Mouse (Mus musculus): ENCODE measurements at regions not wholly inside any gene's neighbourhood (a gene's known extent, or its start where the extent isn't known, plus 50 kb on each side); places are given as distances from the start of the nearest gene placed in this dataset.

DNA sequence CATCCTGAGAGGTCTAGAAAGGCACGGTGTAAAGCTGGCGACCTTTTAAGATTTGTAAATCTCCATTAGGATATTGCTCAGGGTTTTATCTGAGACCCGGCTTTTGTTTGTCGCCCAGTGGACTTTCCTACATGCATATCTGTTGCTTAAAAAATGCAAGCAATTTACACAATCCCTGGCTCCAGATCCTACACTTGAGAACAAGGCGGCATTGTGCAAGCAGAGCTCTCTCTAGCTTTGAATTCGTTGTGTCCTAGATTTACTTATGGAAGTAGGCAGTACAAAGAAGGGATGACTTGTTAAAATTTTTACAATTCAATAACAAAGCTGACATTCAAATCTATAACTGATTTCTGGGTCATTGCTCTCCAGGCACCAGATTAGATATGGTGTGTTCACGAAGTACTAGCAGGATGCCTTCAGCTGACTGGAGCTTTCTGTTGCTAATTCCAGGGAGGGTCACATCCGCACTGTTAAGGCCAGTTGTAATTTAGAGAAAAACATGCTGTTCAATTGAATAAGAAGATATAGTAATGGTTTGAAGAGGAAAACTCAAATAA lies 62.2 kb upstream of the Teddm2 start:
- no peak for DNase-seq (ENCODE audit: low spot score in 2 of 2)

DNA sequence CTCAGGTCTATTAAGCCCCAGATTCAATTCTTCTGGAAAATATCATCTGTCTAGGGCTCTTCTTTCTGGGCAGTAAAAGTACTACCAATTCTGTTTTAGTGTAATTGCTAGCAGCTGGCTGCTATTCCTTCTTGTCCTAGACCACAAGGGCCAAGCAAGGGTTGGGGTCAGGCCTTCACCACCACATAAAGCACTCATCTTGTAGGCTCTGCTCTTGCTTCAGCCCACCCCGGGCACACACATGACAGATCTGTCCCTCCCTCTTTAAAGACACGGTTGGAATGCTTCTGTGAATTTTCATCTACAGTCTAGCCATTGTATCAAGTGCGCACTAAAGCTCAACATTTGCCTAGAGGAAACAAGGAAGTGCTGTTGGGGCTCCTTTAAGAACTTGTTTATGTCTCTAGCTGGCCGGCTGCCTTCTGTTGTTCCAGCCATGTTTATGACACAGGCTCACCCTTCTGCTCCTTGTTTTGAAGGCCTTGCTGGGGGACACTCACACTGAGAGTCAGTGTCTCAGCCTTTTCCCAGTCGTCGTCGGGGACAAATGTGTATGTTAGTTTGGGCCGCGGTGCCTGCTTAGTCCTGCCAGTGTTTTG lies 63.8 kb upstream of the Teddm2 start:
- DNase-seq (ENCODE audit: low spot score in 2 of 2), result no peak

DNA sequence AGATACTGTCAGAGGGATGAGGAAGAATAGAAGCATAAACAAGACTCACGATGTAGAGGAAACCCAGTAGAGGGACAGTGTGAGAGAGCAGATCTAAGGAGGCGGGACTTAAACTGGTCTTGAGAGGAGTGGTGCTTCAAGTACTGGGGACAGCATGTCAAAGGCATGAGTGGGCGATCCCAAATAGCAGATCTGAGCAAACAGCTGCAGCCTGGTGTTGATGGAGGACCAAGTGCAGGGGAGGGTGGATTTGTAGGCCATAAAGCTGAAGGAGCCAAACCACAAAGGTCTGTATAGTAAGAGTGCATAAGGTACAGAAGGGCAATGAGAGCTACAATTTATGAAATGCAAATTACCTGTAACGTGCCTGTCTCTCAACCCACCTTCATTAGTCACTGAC lies 69.4 kb upstream of the Teddm2 start:
- no peak for DNase-seq (ENCODE audit: low spot score in 2 of 2)

DNA sequence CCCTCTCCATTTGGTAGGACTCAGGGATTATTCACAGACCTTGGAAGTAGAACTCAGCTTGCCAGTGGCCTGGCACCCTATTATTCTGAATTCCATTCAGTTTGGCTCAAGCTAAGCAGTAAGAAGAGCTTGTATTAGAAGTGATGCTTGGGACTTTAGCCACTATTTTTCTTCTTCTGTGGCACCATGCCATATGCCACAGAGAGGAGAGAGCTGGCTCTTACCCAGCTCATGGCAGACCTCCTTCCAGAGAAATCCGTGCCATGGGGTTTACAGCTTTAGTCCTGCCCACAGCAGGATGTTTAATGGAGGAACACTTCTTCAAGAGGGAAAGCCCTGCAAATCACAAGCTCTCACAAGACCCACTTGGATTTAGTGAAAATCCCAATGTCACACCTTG lies 74.3 kb upstream of the Teddm2 start:
- DNase-seq (ENCODE audit: low spot score in 2 of 2), result no peak

DNA sequence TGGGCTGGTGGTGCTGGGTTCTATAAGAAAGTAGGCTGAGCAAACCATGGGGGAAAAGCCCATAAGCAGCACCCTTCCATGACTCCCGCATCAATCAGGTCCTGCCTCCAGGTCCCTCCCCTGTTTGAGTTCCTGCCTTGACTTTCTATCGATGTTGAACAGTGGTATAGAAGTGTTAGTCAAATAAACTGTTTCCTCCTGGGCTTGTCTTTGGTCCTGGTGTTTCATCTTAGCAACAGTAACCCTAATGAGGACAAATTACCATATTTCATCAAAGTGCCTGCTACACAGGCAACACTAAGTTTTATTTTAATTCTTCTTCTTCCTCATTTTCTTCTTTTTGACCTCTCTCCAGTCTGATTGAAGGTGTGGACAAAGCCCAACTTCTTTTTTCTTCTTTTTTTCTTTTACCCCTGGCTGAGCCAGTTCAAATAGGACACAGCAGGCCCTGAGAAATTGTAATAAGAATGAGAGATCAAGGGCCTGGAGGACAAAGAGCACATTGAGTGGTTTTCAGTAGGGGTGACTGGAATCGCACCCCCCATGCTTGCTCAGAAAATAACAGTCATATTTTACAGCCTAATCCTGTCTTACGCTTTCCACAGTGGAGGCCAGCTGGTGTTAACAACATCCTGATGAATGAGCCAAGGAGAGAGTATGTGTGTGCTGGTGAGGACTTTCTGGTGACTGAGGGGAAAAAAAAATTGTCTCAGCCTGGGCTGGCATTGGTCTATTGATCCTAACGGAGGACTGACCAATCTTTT lies 78.1 kb upstream of the Teddm2 start:
- no peak for DNase-seq (ENCODE audit: low spot score in 2 of 2)

DNA sequence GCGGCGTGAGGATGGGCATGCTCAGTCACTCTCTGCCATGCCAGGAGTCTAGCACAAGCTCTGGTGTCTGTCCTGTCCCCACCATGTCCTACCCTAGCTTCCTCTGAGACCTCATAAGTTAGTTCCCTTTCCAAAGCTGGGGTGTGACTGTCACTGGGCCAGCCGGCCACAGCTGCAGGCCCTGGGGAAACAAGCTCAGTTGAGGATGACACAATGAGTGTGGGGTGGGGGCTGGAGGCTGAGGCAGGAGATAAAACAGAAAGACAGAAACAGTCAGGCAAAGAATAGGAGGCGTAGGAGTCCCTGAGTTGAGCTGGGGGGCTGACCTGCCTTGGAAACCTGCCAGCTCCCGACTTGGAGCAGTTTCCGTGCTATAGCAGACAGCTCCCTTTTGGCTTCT lies 80.9 kb upstream of the Teddm2 start:
- DNase-seq (ENCODE audit: low spot score in 2 of 2), result peak; percentile 18 to 20

DNA sequence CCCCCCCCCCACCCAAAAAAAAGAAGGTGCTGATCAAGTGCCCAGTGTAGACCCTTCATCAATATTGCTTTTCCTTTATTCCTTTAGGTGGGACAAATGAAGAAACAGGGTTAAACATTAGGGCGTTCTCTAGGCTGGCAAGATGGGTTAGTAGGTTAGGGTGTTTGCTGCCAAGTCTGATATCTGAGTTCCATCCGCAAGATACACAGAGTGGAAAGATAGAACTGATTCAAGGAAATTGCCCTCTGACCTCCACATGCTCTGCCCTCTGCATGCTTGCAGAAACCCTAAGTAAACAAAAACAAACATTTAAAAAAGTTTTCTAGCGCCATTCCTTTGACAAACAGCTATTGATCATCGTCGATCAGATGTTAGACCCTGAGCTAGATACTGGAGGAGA lies 85.6 kb upstream of the Teddm2 start:
- no peak for DNase-seq (ENCODE audit: low spot score in 2 of 2)

DNA sequence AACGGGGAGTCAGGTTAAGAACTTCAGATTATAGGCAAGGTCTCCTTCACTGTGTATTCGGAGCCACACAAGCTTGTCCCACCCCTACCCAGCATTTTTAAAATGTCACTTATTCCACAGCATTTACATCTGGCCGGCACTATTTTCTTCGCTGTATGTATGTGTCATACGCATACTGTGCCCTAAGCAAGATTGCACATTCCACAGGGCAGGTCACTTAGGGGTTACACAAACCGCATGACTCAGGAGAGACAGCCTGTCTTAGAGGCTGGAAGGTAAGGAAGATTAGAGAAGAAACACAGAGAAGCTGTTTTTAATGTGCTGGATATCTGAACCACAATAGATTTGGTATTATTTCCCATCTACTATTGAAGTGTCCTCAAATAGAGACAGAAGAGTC lies 86.6 kb upstream of the Teddm2 start:
- no peak for DNase-seq (ENCODE audit: low spot score in 2 of 2)

DNA sequence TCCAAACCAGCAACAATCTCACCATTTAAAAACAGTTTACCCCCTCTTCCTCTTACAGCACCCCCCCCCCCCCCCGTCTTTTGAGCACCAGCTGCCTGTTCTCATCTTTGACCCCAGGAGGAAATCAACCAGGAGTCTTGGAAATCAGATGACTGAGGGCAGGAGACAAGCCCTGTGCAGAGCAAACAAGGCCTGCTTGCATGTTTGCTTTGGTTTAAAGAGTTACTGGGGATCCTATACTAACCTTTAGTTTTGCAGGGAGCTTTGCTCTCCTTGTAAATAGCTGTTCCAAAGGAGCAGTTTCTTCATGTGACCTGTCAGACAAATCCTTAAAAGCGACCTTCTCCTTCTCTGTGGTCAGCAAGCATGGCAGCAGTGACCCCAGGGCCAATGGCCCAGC lies 88.3 kb upstream of the Teddm2 start:
- DNase-seq (ENCODE audit: low spot score in 2 of 2), result no peak

DNA sequence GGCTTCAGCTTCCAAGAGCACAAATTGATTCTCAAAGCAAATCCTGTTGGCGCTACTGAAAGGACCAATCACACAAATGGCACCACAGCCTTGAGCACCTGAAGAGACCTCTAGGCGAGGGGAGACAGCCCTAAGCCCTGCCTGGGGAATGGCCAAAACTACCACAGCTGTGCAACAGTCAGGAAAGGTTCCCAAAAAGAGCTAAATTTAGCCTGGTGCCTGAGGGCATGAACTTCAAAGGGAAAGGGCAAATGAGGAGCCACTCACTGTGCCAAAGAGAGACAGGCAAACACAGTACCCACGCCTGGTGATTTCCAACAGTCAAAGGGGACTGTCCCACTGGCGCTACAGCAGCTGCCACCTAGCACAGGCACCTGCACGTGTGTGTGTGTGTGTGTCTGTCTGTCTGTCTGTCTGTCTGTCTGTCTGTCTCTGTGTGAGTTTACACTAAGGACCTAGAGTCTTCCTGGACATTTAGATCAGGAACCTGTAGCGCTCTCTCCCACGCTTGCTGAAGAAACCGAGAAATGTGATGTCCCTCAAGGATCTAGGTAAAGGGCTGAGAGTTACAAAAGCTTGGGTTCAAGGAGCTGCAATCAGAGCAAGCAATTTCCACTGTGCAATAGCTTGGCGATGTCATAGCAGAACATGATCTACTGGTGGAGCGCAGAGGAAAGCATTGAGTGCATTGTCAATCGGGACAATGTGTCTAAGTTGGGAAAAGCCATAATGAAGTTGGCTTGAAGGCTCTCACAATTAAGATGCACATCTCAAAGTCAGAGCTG lies 90.8 kb upstream of the Teddm2 start:
- no peak for DNase-seq (ENCODE audit: low spot score in 2 of 2)

DNA sequence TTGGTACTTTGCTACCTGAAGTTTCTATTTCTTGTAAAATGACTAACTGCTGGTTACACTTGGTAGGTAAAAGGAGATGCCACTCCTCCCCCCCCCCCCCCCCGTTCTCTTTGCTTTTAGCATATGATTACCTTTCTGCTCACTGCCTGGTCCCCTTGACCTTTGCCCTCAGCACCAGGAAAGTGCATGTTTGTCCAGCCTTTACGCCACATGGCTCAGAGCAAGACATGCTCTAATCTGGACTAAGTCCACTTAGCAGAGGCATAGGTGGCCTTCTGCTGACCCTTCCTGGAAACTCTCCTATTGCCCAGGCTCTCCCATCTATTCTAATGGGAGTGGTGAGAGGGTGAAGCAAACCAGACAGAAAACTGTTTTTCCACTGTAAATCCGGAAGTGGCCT lies 92.4 kb upstream of the Teddm2 start:
- DNase-seq (ENCODE audit: low spot score in 2 of 2), result no peak

DNA sequence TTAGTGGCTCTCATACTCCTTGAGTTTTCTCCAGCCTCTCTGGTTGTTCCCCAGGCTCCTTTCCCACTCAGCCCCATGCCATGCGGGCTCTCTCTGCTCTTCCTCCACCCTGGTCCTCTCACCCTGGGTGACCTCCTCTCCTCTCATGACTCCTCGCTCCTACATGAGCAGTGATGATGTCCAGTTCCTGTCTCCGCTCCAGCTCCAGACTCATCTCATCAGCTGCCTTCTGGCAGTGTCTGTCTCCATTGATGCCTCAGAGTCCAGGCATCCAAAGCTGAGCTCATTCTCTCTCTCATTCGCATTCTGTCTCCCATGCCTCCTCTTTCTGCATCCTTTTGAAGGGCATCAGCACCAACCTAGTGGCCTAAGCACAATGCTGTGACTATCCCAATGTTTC lies 94.8 kb upstream of the Teddm2 start:
- DNase-seq (ENCODE audit: low spot score in 2 of 2), result no peak

DNA sequence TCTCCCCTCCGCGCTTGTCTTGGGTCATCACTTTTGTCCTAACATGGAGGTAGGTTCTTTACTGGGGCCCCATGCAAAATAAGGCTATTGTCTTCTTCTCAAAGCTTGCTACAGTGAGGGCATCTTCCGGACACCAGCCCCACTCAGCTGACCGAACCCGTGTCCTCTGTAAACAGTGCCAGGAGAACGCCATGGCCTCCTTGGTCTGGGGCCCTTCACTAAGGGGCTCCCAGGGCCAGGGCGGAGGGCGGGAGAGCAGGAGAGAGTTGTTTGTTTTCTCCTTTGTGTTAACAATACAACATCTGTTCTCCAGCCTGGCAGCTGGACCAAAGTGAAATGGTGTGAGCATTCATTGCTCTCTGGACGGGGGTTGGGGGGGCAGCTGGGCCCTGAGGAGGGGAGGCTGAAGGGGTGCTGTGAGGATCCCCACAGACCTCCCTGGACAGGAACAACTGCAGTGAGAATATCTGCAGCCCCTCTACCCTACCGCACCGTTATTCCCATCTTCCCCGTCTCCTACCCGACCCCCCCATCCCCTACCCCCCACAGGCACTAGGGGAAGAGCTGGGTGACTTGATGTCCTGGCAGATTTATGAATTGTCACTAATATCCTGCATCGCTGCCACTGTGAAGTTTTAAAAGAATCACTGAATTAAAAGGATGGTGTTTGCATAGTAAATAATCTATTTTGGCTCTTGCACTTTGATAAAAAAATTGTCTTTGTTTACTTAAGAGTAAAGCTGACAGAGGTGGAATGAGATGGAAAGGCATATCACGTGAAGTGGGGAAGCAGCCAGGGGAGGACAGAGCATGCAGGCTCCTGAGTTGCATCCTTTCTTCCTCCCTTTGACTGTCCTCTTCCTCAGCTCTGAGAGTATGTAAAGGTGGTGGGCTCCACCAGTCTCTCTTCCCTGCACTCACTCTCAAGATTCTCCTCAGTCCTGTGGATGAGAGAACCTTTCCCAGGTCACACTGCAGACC lies 97.5 kb upstream of the Teddm2 start:
- no peak for DNase-seq (ENCODE audit: low spot score in 2 of 2)

DNA sequence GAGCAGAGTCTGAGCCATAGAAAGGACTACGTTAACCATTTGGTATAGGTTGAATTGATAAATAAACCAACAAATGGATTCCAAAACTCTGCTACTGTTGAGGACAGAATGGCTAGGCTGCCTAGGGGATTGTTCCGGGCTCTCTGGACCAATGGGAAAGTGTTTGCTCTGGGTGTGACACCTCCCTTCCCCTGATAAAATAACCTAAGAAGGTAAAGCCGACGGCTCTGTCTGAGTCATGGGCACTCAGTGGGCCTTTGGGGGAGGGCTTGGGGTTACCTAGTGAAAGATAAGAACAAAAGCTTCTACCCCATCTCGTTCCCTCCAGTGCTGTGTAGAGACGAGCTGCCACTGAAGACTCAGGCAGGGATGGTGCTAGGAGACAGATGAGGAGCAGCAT lies 99.7 kb upstream of the Teddm2 start:
- DNase-seq (ENCODE audit: low spot score in 2 of 2), result no peak

DNA sequence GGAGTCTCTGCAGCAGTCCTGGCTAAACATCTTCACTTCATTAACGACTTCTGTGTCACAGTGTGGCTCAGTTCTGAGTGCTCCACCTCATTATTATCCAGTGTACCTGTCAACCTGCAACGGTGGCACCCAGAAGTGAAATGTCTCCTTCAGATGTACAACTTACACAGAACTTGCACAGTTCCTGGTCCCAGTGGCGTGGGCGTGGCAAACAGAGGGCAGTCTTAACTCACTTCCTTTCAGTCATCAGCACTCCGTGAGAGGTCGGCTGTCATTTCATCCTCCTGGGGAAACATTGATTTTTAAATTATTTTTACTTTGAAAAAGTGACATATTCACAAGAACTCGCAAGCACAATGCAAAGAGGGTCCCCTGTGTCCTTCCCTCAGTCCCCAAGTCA lies 103.6 kb upstream of the Teddm2 start:
- peak; percentile 10 to 17 for DNase-seq (ENCODE audit: low spot score in 2 of 2)

DNA sequence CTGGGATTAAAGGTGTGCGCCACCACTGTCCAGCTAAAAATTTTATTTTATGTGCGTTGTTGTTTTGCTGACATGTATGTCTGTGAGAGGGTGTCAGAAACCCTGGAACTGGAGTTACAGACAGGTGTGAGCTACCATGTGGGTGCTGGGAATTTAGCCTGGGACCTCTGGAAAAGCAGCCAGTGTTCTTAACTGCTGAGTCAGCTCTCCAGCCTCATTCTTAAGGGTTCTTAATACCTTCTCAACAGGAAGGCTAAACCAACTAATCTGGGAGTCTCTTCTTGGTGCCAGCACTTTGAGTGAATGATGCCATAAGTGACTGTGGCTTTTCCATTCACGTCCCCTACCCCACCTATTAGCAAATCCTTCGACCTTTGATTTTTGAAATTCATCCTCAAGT lies 104.6 kb upstream of the Teddm2 start:
- DNase-seq (ENCODE audit: low spot score in 2 of 2), result no peak

DNA sequence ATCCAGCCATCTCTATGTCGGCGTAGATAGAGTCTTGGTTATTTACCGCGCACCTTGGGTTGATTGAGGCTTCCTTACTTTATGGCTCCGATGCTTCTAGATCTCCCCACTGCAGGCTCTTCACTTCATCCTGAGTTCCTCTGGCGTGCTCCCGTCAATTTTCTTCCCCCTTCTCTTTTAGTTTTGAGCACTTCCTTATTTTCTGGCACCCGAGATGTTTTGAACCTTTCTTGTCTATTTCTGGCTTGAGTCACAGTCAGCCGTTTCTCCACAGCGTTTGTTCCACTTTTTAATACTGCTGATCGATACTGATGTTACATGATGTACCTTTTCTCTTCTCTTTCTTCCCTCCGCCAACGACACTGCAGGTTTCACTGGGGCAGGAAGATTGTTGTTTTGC lies 106.0 kb upstream of the Teddm2 start:
- peak; percentile 4 to 8 for DNase-seq (ENCODE audit: low spot score in 2 of 2)

DNA sequence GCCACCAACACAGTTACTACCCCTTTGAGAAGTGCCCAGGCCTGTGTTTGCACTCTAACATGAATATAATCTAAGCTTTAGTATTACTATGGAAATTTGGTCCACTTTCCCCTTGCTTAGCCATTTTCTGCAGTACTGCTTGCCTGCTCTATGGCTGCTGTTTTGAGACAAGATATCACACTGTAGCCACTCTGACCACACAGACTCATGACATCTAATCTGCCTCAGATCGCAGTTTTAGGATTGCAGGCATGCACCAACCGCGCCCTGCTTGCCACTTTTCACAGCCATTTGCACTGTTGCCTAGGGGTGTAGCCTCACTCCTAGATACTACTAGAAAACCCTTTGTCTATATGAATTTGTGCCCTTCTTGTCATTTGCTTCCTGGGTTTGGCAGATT lies 107.4 kb upstream of the Teddm2 start:
- no peak for DNase-seq (ENCODE audit: low spot score in 2 of 2)

DNA sequence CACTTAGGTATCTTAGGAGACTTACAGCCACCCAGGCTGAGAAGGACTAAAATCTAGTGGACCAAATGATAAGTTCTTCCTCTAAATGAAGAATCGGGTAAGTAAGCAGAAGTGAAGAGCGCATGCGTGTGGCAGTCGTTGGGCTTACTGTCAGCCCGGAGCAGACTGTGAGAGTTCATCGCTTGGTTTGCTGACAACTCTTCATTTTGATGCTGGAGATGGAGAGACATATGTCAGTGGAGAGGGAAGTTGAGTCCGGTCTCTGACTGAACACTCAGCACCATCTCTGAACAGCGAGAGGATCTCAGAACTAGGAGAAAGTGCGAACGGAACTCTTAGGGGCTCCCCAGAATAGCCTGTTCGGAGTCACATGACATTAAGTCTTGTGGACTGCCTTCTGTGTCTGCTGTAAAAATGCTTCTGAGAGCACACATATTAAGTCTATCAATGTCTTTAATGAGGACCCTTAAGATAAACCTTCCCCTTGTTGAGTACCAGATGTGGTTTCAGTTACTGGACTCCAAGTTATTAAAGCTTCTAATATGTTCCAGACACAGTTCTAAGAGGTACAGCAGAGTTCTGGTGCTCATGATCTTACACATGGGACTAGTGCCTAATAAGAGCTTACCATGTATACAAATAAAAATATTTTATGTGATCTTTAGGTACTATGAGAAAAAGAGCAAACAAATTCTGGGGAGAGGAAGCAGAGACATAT lies 108.7 kb upstream of the Teddm2 start:
- peak; percentile 11 to 19 for DNase-seq (ENCODE audit: low spot score in 2 of 2)

DNA sequence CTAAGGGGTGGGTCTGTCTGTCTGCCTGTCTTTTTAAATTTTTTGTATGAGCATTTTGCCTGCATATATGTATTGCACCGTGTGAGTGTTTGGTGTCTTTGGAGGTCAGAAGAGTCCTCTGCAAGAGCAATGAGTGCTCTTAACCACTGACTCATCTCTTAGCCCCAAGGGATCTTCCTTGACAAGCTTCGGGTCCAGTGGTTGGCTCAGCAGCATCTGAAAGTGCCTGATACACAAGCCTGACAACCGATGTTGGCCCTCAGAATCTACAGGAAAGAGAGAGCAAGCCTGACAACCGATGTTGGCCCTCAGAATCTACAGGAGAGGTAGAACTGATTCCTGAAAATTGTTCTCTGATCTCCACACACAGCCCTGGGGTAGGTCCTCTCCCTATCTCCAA lies 110.7 kb upstream of the Teddm2 start:
- DNase-seq (ENCODE audit: low spot score in 2 of 2), result no peak

DNA sequence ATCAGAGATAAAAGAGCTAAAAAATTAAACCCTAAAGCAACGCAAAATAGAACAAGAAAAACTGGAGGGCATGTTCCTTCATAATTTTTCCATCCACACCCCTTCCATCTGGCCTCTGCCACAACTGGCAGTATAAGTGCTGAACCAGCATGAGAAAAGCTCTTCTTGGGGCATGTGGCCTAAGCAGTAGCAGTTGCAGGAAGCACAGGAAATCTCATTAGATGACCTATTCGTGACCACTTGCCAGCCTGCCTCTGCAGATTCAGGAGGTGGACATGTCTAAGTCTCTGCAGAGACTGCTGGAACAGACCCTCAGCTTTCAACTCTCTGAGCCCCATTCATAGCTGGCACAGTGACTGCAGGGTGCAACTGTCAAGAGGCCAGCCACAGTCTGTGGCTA lies 116.5 kb upstream of the Teddm2 start:
- no peak for DNase-seq (ENCODE audit: low spot score in 2 of 2)

All from spleen, postnatal 36 days (tissue).